Mouse (Mus musculus): Measurements from ENCODE around the gene Det1. TPM values are rescaled to one million over a fixed set of nuclear protein-coding genes. Genes with fewer than 3 reads are reported as not detected.

Gene Det1
- polyA plus RNA-seq, 1 experiment from 2014 or later, result 20.5 TPM

DNA sequence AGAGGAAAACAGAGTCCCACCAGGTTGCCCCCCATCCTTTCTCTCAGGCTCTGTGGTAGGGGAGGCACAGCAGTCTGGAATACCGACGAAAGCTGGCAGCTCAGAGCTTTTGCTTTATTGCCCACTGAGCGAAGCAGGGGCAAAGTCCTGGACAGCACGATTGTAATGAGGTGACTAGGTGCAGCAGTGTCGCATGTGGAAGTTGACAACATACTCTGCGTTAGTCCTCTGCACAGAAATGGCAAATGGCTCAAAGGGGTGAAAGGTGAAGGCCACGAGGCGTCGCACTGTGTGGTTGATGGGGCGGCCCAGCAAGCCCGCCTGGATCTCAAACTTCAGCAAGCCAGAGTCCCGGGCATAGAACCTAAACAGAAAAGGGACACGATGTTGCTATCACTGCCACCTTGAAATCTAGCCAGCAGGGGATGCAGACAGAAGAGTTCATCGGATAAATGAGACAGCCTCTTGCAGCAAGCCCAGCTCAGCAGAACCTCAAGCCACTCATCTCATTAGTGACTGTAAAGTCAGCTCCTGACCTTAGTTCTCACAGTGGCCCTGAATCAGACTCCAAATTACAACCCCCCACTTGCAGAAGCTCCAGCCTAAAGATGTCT, 19.2 kb downstream of the Det1 start:
- Histone ChIP-seq H3K4me3 (ENCODE audit: low read depth, low read length) (no peak overlapping the region), H3K9me3 (ENCODE audit: control insufficient read depth, low read length) (no peaks in the 10 kb centered on the region), H3K27ac (ENCODE audit: low read depth, low read length) (peak overlapping the region; percentile 27; the same call in 1 of the 2 replicates), H3K4me2 (no peak overlapping the region), H3K36me3 (ENCODE audit: control insufficient read depth, insufficient read depth, low read length) (peaks cover 4% of the 10 kb centered on the region; the same call in 1 of the 2 replicates), H3K27me3 (ENCODE audit: control insufficient read depth, insufficient read depth, low read length) (no peaks in the 10 kb centered on the region), H3K4me1 (ENCODE audit: control insufficient read depth, insufficient read depth, low read length) (no peaks in the 10 kb centered on the region), H3K9ac (ENCODE audit: low read length) (no peak overlapping the region)
- no peak for ATAC-seq (ENCODE audit: low FRiP score)
- WGBS, result 89% methylated on average over 14 of the region's 14 CpGs
- DNase-seq (ENCODE audit: low spot score, missing footprints), result no peak

- DNase-seq (ENCODE audit: low spot score, missing footprints) (no peak), ATAC-seq (ENCODE audit: low FRiP score) (peak; percentile 84)
- Histone ChIP-seq H3K9me3 (ENCODE audit: control insufficient read depth, low read length) (no peaks in the 10 kb centered on the region), H3K27me3 (ENCODE audit: control insufficient read depth, insufficient read depth, low read length) (no peaks in the 10 kb centered on the region), H3K36me3 (ENCODE audit: control insufficient read depth, insufficient read depth, low read length) (peaks cover 4% of the 10 kb centered on the region; the same call in 1 of the 2 replicates), H3K4me3 (ENCODE audit: low read depth, low read length) (no peak overlapping the region), H3K27ac (ENCODE audit: low read depth, low read length) (peak overlapping the region; percentile 27), H3K4me2 (no peak overlapping the region), H3K4me1 (ENCODE audit: control insufficient read depth, insufficient read depth, low read length) (no peaks in the 10 kb centered on the region), H3K9ac (ENCODE audit: low read length) (no peak overlapping the region)
- WGBS, result 66% methylated on average over 9 of the region's 9 CpGs
These were observed 20.2 kb downstream of the Det1 start for GRCm38 (mm10) chr7:78826682-78827385.

DNA sequence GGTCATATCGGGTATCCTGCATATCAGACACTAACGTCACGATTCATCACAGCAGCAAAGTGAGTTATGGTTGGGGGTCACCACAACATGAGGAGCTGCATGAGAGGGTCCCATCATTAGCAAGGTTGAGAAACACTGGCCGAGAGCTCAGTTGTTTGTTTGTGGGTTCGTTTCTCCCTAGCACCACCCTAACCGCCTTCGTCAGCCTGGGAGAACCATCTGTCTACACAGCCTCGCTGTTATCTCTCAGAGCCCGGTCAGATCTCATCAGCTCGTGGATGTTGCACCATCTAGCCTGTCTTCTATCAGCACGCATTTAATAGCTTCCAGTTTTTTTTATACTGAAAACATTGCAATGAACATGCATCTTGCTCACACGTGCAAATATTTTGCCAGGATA, 28.7 kb downstream of the Det1 start:
- Histone ChIP-seq H3K4me1 (ENCODE audit: control insufficient read depth, insufficient read depth, low read length) (no peaks in the 10 kb centered on the region), H3K27me3 (ENCODE audit: control insufficient read depth, insufficient read depth, low read length) (no peaks in the 10 kb centered on the region), H3K4me3 (ENCODE audit: low read depth, low read length) (no peak overlapping the region), H3K9me3 (ENCODE audit: control insufficient read depth, low read length) (no peaks in the 10 kb centered on the region), H3K27ac (ENCODE audit: low read depth, low read length) (no peak overlapping the region), H3K36me3 (ENCODE audit: control insufficient read depth, insufficient read depth, low read length) (no peaks in the 10 kb centered on the region), H3K4me2 (no peak overlapping the region), H3K9ac (ENCODE audit: low read length) (no peak overlapping the region)
- DNase-seq (ENCODE audit: low spot score, missing footprints), result no peak
- ATAC-seq (ENCODE audit: low FRiP score), result no peak
- 90% methylated on average over 12 of the region's 12 CpGs for WGBS

GRCm38 (mm10) chr7:78814766-78815165, 32.3 kb downstream of the Det1 start:
- DNase-seq (ENCODE audit: low spot score, missing footprints), result no peak
- no peaks in the 10 kb centered on the region for H3K27me3 ChIP-seq (ENCODE audit: control insufficient read depth, insufficient read depth, low read length)
- H3K36me3 ChIP-seq (ENCODE audit: control insufficient read depth, insufficient read depth, low read length), result no peaks in the 10 kb centered on the region
- H3K9ac ChIP-seq (ENCODE audit: low read length), result no peak overlapping the region
- H3K9me3 ChIP-seq (ENCODE audit: control insufficient read depth, low read length), result no peaks in the 10 kb centered on the region
- no peak overlapping the region for H3K27ac ChIP-seq (ENCODE audit: low read depth, low read length)
- no peaks in the 10 kb centered on the region for H3K4me1 ChIP-seq (ENCODE audit: control insufficient read depth, insufficient read depth, low read length)
- ATAC-seq (ENCODE audit: low FRiP score), result no peak
- H3K4me3 ChIP-seq (ENCODE audit: low read depth, low read length), result no peak overlapping the region
- no peak overlapping the region for H3K4me2 ChIP-seq

DNA sequence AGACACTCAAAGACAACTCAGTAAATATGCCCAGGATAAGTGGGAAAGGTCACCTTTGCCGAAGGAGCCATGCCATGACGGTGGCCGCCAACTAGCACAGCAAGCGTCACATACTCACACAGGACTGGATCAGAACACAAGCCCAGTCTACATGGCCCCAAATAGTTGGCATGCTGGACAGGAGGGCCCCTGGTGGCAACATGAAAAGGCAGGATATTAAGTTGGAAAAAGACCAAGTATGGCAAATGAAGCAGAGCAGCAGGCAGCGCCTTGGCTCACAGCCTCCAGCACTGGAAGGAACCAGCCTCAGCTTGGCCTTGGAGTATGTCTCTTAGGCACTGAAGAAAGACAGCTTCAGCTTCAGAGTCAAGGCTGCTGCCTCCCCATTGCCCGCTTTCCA, 33.3 kb downstream of the Det1 start:
- Histone ChIP-seq H3K27me3 (ENCODE audit: control insufficient read depth, insufficient read depth, low read length) (no peaks in the 10 kb centered on the region), H3K9me3 (ENCODE audit: control insufficient read depth, low read length) (no peaks in the 10 kb centered on the region), H3K36me3 (ENCODE audit: control insufficient read depth, insufficient read depth, low read length) (no peaks in the 10 kb centered on the region), H3K27ac (ENCODE audit: low read depth, low read length) (no peak overlapping the region), H3K9ac (ENCODE audit: low read length) (no peak overlapping the region), H3K4me1 (ENCODE audit: control insufficient read depth, insufficient read depth, low read length) (no peaks in the 10 kb centered on the region), H3K4me2 (no peak overlapping the region), H3K4me3 (ENCODE audit: low read depth, low read length) (no peak overlapping the region)
- ATAC-seq (ENCODE audit: low FRiP score) (no peak), DNase-seq (ENCODE audit: low spot score, missing footprints) (no peak)
- 92% methylated on average over 6 of the region's 6 CpGs for WGBS

- no peak overlapping the region for H3K9ac ChIP-seq (ENCODE audit: low read length)
- H3K9me3 ChIP-seq (ENCODE audit: control insufficient read depth, low read length), result no peaks in the 10 kb centered on the region
- H3K4me2 ChIP-seq, result no peak overlapping the region
- no peak overlapping the region for H3K4me3 ChIP-seq (ENCODE audit: low read depth, low read length)
- no peak overlapping the region for H3K27ac ChIP-seq (ENCODE audit: low read depth, low read length)
- WGBS, result 83% methylated on average over 4 of the region's 4 CpGs
- no peaks in the 10 kb centered on the region for H3K27me3 ChIP-seq (ENCODE audit: control insufficient read depth, insufficient read depth, low read length)
- H3K4me1 ChIP-seq (ENCODE audit: control insufficient read depth, insufficient read depth, low read length), result no peaks in the 10 kb centered on the region
- no peaks in the 10 kb centered on the region for H3K36me3 ChIP-seq (ENCODE audit: control insufficient read depth, insufficient read depth, low read length)
- DNase-seq (ENCODE audit: low spot score, missing footprints) (no peak), ATAC-seq (ENCODE audit: low FRiP score) (no peak)
These were observed 39.9 kb downstream of the Det1 start for GRCm38 (mm10) chr7:78807192-78807591.

- Histone ChIP-seq H3K9me3 (ENCODE audit: control insufficient read depth, low read length) (no peaks in the 10 kb centered on the region), H3K9ac (ENCODE audit: low read length) (no peak overlapping the region), H3K27ac (ENCODE audit: low read depth, low read length) (no peak overlapping the region), H3K4me3 (ENCODE audit: low read depth, low read length) (no peak overlapping the region), H3K4me1 (ENCODE audit: control insufficient read depth, insufficient read depth, low read length) (no peaks in the 10 kb centered on the region), H3K4me2 (no peak overlapping the region), H3K27me3 (ENCODE audit: control insufficient read depth, insufficient read depth, low read length) (no peaks in the 10 kb centered on the region), H3K36me3 (ENCODE audit: control insufficient read depth, insufficient read depth, low read length) (no peaks in the 10 kb centered on the region)
- WGBS, result 93% methylated on average over 3 of the region's 3 CpGs
- ATAC-seq (ENCODE audit: low FRiP score), result no peak
- no peak for DNase-seq (ENCODE audit: low spot score, missing footprints)
These were observed 43.2 kb downstream of the Det1 start for GRCm38 (mm10) chr7:78803841-78804240.

GRCm38 (mm10) chr7:78799730-78800496, 47.1 kb downstream of the Det1 start:
- 76% methylated on average over 9 of the region's 9 CpGs for WGBS
- H3K27me3 ChIP-seq (ENCODE audit: control insufficient read depth, insufficient read depth, low read length), result no peaks in the 10 kb centered on the region
- H3K9ac ChIP-seq (ENCODE audit: low read length), result no peak overlapping the region
- no peaks in the 10 kb centered on the region for H3K36me3 ChIP-seq (ENCODE audit: control insufficient read depth, insufficient read depth, low read length)
- ATAC-seq (ENCODE audit: low FRiP score) (no peak), DNase-seq (ENCODE audit: low spot score, missing footprints) (no peak)
- H3K4me2 ChIP-seq, result no peak overlapping the region
- H3K4me3 ChIP-seq (ENCODE audit: low read depth, low read length), result no peak overlapping the region
- H3K27ac ChIP-seq (ENCODE audit: low read depth, low read length), result no peak overlapping the region
- no peaks in the 10 kb centered on the region for H3K9me3 ChIP-seq (ENCODE audit: control insufficient read depth, low read length)
- no peaks in the 10 kb centered on the region; the same call in 1 of the 2 replicates for H3K4me1 ChIP-seq (ENCODE audit: control insufficient read depth, insufficient read depth, low read length)

Measured in midbrain, embryonic 11.5 days (tissue).